Mouse (Mus musculus) adrenal gland, postnatal 10 days (tissue): ENCODE results near the gene Cpeb3. TPM values are rescaled to one million over a fixed set of nuclear protein-coding genes. Genes with fewer than 3 reads are reported as not detected.
A peak's percentile ranks its signal among the peaks of the same experiment; 100 is the strongest.
"Not testable (repeated sequence)": the region's sequence is repeated elsewhere in the genome, so short reads cannot be mapped to it uniquely, and the experiment has no call there.

Experiments used
- DNase-seq: peaks from one replicate; pipeline ENCODE4 v3.0.0; 2021; ENCODE audit warnings: mixed read lengths
- total RNA-seq, 2 experiments: library from RNA; stranded (reverse); gene quantifications; 2 replicates each; pipeline ENCODE4 v1.2.3; 2021

Cpeb3 gene
- total RNA-seq, 2 experiments from 2014 or later: 14.2 to 26.8 TPM

DNA sequence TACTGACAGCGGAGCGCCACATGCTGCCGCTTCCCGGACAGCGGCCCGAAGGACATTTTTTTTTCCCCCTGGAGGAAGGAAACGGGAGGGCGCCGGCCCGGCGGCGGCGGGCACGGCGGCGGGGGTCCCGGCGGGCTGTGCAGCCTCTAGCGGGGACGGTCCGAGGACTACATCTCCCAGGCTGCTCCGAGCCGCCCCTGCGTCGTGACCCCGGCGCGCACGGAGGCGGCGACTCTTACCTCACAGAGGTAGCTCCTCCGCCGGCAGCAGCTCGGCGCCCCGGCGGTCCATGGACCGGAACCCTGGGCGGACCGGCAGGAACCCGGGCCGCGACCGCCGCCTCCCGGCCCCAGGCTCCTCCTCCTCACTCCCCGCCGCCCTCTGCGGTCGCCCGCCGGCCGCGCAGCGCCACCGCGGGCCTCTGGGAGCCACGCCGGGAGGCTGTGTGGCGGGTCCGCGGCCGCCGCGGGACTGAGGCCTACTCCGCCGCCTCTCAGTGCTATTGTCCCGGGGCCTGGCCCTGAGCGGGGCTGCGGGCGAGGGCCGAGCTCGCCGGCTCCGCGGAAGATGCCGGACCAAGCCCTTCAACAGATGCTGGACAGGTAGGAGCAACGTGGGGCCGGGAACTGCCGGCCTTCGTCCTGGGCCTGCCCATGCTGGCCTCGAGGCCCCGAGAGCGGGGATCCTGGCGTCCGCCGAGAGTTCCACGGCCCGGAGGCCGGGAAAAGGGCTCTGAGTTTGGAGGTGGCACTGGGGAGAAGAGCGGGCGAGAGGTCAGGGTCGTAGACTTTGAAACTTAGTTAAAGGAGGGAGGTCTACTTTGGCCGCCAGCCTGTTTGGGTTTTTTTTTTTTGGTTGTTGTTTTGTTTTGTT, 862 bp downstream of the Cpeb3 start, which contains the start of gene March5:
March5 (plus strand) TSS at position 241 of the 873 bp plus-strand sequence.
- DNase-seq: peak; percentile 94

DNA sequence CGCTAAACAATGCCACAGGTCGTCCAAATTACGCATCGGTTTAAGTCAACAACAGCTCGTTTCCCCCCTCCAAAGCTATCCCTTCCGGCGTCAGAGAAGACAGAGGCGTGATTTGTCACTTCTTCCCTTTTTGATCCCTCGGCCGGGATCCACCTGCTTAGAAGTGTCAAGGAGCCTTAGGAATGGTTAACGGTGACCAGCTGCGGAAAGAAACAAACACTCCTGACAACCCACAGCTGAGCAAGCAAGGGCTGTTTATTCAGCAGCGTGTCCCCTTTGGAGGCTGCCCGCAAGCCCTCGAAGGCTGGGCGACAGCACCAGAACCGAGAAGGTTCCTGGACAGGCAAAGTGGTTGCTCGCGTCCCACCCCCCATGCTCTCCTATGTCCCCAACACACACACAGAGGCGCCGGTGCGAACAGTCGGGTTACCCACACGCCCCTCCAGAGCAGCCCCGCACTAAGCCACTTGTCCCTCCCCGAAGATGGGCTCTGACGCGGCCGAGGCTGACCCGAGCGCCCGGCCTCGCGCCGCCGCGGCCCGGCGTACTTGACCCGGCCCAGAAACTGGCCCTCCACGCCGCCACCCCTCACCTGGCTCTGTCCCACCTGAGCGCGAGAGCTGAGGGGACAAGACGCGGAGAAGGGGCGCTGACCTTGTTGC, 1.6 kb downstream of the Cpeb3 start:
- DNase-seq: peak; percentile 70

DNA sequence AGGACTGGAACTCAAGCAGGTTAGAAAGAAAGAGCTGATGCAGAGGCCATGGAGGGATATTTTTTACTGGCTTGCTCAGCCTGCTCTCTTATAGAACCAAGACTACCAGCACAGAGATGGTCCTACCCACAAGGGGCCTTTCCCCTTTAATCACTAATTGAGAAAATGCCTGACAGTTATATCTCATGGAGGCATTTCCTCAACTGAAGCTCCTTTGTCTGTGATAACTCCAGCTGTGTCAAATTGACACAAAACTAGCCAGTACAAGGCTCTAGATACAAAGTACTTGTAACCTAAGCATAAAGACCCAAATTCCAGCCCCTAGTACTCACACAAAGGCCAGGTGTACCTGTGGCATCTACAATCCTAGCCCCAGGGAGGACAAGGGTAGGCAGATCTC, 3.2 kb downstream of the Cpeb3 start:
- not testable (repeated sequence) for DNase-seq

DNA sequence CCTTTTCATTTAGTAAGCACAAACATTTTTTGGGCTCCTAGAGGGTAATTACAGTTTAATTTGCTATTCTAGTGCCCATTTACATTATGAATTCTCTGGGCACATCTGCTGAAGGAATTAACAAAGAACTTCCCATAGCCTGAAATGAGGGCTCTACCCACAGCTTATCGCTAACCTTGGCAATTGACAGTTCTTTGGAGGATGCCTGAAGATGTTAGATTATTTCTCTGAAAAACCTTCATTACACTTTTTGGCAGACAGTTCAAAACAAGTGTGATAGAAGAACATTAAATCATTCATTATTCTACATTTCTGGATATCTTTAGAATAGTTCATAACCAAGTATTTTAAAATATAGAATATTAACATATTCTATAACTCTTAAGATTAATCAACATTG, 5.0 kb downstream of the Cpeb3 start:
- DNase-seq: no peak

DNA sequence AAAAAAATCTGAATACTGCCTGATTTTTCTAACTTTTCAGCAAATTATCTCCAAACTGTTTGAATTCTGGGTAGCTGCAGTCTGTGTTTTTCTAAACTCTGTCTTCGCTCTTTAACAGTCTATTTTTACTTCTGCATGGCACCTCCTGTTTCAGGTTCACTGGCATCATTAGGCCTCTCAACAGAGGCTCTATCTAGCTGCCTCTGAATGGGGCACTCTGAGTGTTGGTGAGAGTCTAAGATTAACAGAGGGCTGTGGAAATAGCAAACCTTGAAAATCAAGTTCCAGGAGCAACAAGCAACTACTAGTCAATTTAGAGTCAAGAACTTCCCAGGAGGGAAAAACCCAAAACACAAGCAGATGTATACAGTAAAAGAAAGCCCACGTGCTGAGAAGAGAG, 8.5 kb downstream of the Cpeb3 start:
- no peak for DNase-seq

DNA sequence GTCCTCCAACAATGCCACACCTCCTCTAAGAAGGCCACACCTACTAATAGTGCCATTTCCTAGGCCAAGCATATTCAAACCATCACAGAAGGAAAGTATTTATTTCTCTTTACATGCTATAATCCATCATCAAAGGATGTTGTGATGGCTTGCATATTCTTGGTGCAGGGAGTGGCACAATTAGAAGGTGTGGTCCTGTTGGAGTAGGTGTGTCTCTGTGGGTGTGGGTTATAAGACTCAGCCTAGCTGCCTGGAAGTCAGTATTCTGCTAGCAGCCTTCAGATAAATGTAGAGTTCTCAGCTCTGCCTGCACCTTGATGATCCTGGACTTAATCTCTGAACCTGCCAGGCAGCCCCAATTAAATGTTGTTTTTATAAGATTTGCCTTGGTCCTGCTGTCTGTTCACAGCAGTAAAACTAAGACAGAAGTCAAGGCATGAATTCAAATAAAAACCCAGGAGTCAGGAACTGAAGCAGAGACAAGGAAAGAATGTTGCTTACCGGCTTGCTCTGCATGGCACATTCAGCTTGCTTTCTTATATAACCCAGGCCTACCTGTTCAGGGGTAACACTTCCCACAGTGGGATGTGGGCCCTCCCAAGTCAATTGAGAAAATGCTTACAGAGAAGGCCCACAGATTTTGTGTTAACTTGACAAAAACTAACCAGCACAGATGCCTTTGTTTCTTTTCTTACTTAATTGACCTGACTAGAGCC, 10.1 kb downstream of the Cpeb3 start:
- DNase-seq: no peak

DNA sequence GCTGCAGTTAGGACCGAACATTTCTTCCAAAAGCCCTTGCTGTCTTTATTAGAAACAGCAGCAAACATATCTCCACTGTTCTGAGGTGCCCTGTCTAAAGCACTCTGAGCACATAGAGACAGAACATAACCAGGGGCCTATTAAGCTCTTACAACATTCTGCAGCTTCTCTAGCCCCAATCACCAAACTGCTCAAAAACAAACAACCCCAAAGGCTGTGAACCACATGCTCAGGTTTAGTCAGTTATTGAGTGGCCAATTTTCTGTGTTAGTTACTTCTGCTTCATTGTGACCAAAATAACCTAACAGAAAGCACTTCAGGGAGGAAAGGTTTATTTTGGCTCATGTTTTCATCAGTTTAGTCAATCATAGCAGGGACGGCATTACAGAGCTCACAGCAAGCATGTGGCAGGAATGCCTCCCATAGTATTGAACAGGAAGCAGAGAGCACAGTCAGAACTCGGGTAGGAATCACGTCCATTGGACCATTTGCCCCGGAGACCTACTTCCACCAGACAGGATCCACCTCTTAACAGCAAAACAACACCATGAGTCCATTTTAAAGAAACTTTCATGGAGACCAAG, 15.8 kb downstream of the Cpeb3 start:
- DNase-seq: no peak

DNA sequence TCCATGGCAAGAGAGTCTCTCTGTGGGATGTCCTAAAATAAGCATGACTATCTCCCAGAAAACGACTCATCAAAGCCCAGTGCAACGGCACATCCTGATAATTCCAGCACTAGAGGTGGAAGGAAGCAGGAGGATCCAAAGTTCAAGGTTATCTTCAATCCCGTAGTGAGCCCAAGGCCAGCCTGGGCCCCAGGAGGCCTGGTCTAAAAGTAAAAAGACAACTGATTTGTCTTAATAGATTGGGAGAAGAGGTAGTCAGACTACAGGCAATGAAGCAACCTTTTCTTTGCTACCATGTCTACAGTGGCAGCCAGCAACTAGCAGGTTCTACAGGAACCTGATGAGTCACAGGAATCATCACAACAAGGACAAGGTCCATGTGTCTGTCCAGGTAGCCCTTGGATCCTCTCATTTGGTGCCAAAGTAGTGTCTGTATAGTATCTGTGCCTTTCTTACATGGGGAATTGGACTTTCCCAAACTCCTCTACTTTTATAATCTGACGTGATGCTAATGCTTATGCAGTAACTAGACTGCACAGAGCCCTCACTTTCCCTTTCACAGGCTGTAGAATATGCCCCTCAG, 19.9 kb downstream of the Cpeb3 start:
- DNase-seq: no peak

DNA sequence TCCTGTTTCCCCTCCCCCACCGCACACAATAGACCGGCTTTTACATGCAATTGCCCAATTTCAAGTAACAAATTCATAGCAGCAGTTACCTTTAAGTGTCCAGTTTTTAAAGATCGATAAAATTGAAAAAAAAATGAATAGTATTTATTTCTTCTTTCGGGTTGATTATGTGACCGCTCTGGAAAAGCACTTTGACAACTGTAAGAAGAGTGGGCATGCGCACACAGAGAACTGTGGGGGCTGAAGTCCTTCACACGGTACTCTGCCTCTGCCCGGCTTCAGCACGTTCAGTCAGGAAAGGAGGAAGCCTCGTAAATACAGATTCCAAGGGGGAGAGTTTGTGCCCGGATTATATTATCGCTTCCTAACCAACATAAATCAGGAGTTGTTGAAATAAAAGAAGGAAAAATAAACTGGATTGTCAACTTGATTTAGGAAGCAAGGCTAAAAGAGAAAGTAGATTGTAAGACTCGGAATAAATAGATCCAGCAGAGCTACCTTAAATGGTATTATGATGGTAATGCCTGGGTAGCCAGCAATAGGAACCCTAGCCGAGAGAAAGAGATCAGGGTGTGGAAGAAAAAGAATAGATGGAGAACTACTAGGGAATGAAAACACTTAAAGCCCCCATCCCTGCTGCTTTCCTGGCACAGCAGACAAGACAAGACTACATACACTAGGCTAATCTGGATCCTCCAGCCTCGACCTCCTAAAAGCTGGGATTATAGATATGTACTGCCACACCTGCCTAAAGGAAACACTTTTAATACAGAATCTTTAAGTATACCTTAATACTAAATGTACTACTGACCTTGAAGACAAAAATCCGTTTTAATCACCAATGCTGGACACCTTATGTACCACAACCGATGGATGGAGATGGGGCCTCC, 30.3 kb downstream of the Cpeb3 start:
- peak; percentile 77 for DNase-seq

DNA sequence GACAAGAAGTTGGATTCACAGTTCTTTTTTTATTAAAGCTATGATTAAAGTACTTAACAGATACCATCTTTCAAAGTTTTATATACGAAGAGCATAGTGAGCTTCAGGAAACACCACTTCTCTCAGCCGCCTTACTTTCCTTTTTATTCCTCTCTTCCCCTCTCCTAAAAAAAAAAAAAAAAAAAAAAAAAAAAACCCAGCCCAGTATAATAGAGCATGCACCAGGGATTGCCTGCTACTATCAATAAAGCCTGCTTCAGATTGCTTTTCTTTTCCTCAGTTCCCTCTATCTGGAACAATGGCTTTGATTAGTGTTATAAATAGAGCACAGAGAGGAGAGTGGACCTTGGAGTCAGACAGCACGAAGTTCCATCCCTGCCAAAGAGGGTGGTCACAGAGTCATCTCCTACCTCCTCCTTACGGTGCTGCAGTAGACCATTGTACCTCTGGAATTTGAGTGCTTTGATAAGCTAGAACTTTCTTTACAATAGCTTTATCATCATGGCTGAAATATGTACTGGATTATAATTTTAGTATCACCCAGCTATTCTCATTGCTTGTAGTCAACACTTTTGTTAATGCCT, 31.4 kb downstream of the Cpeb3 start:
- no peak for DNase-seq

DNA sequence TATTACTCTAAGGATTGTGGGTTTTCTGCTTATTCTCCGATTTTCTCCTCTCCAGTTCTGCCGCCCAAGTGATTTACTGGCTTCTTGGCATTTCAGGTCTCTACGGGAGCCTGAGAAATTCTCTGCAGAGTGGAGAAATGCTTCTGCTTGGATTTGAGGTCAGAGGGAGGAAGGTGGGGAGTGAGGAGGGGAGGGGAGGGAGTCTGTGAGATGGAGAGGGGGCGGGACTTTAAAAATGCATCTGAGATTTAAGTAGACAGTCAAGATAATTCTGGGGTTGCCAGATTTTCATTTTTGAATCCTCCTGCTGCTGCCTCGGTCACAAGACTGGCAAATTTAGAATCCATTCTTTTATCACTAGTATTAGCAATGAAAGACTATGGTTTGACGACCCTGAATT, 32.5 kb downstream of the Cpeb3 start:
- DNase-seq: peak; percentile 59

DNA sequence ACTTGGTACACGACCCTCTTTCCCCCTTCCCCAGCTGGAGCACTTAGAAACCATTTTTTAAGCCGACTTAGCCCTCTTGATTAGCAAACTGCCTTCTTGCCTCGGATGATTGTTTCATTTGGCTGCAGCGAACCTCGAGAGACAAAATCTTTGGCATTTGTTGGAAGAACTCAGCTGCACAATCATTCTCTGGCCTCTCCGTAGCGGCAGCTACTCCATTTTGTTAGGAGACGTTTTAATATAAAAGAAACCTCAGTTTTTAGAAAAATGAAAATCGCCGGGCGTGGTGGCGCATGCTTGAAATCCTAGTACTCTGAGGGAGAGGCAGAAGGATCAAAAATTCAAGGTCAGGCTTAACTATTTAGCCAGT, 33.0 kb downstream of the Cpeb3 start:
- DNase-seq: no peak

DNA sequence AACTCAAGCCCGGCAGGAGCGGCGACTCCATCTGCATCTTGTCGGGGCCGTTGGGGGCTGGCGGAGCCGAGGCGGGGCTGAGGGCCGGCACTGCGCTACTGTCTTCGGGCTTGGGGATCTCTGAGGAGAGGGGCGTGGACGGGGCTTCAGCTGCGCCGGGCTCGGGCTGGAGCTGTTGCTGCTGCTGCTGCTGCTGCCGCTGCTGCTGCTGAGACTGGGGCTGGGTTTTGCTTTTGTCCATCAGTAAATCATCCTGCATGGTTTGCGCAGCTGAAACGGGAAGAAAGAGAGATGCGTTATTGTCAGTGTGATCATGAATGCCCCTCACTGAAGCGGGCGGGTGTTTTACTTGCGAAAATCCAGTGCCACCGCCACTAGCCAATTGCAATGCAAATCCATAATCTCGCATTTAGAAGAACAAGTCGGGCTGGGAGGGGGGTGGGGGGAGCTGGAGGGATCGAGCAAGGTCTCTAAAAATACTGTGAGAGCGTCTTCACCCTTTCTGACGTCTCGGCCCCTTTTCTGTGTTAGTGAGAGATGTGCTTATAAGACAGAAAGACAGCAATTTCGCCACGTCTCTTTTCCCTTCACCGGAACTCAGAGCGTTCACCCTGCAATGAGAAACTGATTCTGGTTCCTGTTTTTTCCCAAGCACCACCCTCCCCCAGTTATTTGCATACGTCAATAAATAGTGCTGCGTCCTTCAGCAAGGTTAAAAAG, 33.5 kb downstream of the Cpeb3 start:
- DNase-seq: peak; percentile 73

DNA sequence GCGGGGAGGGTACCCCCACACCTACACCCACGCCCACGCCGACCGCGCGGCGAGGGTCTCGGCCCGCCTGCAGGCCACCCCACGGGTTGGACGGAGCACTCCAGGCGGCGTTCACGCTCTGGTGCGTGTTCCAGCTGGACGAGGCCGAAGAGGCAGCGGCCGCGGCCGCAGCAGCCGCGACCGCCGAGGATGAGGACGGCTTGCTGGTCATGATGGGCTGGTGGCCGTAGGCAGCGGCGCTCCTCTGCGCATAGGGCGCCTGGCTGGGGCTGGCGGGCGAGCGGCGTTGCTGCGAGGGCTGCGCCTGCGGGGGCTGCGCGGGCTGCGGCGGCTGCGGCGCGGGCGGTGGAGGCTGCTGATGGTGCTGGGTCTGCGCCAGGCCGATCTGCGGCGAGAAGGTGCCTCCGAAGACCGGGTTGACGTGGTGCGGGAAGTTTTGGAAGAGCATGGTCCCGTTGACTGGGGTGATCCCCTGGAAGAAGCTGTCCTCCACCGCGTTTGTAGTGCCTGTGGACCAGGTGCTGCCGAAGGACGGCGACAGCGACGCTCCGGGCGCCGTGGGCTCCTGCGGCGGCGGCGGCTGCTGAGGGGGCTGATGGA, 34.2 kb downstream of the Cpeb3 start:
- peak; percentile 76 for DNase-seq

DNA sequence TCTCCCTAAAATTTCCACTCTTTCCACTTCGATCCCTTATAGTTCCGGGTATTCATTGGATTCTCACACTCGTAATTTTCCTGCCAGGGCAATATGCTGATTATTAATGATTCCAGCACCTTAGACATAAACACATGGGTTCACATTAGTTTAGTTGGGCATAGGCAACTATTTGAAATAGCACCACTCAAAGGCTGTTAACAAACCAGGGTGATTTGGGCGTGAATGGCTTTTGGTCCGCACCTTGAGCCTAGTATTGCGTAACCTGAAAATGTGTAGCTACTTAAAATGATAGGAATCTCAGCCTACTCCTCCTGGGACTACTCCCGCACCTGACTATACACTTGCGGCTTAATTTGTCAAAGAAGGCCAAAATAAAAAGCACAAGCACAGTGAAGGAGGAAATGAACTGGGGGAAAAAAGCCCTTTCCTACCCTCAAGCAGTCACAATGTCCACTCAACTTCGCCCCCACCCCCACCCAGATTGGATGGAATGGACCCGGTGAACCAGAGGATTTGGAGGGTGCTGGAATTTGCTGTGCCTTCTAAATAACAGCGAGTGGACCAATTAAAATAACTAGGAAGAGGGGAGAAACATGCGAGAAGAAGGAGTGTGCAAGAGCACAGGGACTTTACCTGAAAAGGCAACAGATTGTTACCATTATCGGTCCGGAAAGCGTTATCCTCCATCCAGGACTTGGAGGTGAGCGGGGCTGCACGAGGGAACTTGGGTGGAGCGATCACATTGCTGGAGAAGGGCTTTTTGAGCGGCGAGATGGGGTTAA, 34.9 kb downstream of the Cpeb3 start:
- DNase-seq: no peak

DNA sequence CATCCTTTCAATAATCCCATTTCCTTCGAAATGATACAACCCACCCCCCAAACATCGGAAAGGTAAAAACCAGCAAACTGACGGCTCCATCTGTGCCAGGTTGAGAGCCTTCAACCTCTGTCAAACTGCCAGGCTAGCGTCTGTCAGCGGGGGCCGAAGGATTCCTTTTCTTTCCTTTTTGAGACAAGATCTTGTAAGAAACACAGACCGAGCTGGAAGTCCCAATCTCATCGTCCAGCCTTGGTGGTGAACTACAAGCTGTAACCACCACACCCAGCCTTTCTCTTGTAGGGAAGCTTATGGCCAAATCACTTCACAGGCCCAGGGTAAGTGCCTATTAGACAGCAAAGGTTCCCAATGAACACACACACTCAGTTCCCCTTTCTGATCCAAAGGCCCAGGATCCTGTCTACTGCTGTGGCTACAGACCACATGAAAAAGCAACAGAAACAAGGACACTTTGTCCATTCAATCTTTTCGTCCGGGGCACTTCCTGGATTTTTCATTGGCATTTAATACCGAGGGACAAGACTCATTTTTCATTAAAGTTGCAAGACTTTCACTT, 35.8 kb downstream of the Cpeb3 start:
- DNase-seq: peak; percentile 15

DNA sequence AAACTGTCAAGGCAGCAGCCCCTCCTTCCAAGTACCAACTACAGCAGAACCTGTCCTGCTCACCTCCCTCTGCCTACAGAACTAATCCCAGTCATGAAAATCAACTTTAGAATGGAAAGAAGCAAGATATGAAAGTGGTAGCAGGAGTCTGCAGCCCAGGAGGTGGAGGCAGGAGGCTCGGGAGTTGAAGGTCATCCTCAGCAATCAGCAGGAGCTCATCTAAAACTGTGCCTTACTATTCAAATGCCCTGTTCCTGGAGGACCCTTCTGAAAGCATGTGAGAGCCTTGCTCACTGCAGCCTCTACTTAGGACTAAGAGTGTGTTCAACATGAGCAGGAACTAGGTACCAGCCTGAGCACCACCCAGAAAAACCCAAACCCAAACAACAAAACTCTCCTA, 36.3 kb downstream of the Cpeb3 start:
- no peak for DNase-seq

DNA sequence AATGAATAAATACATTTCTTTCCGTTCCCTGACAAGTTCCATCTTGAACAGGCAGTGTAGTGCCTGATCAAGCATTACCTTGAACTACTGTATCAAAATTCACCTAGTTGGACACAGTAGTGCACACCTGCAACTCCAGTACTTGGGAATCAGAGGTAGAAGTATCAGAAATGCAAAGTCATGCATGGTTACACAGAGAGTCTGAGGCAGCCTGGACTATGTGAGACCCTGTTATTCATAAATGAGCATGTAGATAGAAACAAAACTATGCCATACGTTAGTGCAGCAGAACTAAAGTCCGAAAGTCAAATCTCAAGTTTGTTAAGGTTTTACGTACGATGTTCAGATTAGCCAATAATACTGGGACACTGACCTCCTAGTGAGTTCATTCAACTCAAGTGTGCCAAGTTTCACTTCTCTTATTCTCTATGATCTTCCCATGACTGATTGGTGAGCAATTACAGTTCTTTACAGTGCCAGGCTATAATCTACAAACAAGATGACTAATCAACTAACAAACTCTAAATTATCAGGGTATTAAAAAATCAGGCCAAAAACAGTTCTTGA, 51.5 kb downstream of the Cpeb3 start:
- no peak for DNase-seq
